Mouse (Mus musculus) bone marrow, adult 2 months (tissue): ENCODE results near the gene Tax1bp3.

Experiments
- CTCF ChIP-seq: fragments of 200-500 bp; IDR thresholded peaks from 2 replicates; pipeline ENCODE4 v1.5.1; 2011; ENCODE audit warnings: low read length, control low read depth; ENCODE audit not compliant: control insufficient read depth, insufficient read depth
- POLR2A ChIP-seq: fragments of 200-500 bp; IDR thresholded peaks from 2 replicates; pipeline ENCODE4 v1.6.1; 2011; ENCODE audit warnings: low read depth, mild to moderate bottlenecking, control low read depth, low read length, borderline replicate concordance; ENCODE audit not compliant: control insufficient read depth

DNA sequence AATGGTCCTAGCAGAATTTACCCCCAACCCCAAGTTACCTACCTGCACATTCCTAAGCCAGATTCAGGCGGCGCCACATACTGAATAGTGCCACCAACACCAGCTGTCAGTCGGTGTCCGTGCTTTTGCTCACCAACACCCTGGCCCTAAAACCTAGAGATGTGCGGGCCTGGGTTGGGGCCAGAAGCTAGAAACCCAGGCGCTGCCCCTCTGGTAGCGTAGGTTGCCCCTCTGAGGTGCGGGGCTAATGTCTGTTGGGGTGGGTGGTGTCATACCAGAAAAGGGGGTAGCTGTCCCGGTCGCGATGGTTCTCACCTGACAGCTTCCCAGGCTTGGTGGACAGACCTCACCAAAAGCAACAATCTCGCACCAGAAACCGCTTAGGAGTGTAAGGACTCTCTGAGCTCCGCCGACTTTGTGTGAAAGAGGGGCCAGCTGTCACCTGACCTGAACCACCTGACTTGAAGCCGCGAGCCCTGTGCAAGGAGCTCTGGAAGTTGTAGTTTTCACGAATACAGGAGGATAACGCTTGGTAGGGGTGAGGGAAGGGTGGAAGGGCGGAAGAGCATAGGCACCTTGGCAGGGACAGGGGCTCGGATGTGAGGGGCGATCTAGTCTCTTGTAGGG, 21.8 kb downstream of the Tax1bp3 start, which contains the start of gene Ctns:
- TF ChIP-seq CTCF (no peak), POLR2A (no peak)
